Mouse (Mus musculus) gastrocnemius, postnatal 14 days (tissue): ENCODE measurements at regions not wholly inside any gene's neighbourhood (a gene's known extent, or its start where the extent isn't known, plus 50 kb on each side); places are given as distances from the start of the nearest gene placed in this dataset.

Experiments
- DNase-seq: peaks from one replicate; pipeline ENCODE4 v3.0.0; 2021; ENCODE audit warnings: mixed read lengths
- intact Hi-C: fragments of 180-260 bp; cut with DNase I; formaldehyde crosslinking; loops from one replicate; pipeline ENCODE4 v1.15.1; 2025; ENCODE audit warnings: low total_unique reads

GRCm38 (mm10) chr4:72060605-72061352 lies 139.9 kb downstream of the Tle1 start:
- intact Hi-C loops: no loop called here
- no peak for DNase-seq

- DNase-seq: no peak
- intact Hi-C loops: no loop called here
Measured at GRCm38 (mm10) chr4:72049638-72050454, 150.9 kb downstream of the Tle1 start.

- intact Hi-C loops: no loop called here
- DNase-seq: no peak
Measured at GRCm38 (mm10) chr4:72022152-72022551, 178.6 kb downstream of the Tle1 start.

GRCm38 (mm10) chr4:72014221-72014850 lies 186.4 kb downstream of the Tle1 start:
- intact Hi-C loops: no loop called here
- no peak for DNase-seq

- intact Hi-C loops: no loop called here
- DNase-seq: no peak
Measured at GRCm38 (mm10) chr4:72013583-72013982, 187.1 kb downstream of the Tle1 start.

- intact Hi-C loops: no loop called here
- no peak for DNase-seq
Measured at GRCm38 (mm10) chr4:72010316-72010715, 190.4 kb downstream of the Tle1 start.

- intact Hi-C loops: no loop called here
- no peak for DNase-seq
Measured at GRCm38 (mm10) chr4:72005926-72006325, 194.8 kb downstream of the Tle1 start.

- DNase-seq: no peak
Measured at GRCm38 (mm10) chr4:72001221-72001875, 199.4 kb downstream of the Tle1 start.

GRCm38 (mm10) chr4:71968701-71969100 lies 210.9 kb upstream of the Gm11232 start:
- intact Hi-C loops: no loop called here
- DNase-seq: peak; percentile 56

More at GRCm38 (mm10) chr4:72001221-72001875, 199.4 kb downstream of the Tle1 start:
- intact Hi-C loops: no loop called here

GRCm38 (mm10) chr4:71953441-71953840 lies 195.7 kb upstream of the Gm11232 start:
- no peak for DNase-seq
- intact Hi-C loops: no loop called here

- no peak for DNase-seq
- intact Hi-C loops: no loop called here
Measured at GRCm38 (mm10) chr4:71933240-71933986, 175.6 kb upstream of the Gm11232 start.

- intact Hi-C loops: no loop called here
- DNase-seq: no peak
Measured at GRCm38 (mm10) chr4:71932818-71933217, 175.1 kb upstream of the Gm11232 start.

GRCm38 (mm10) chr4:71911551-71911950 lies 153.8 kb upstream of the Gm11232 start:
- intact Hi-C loops: no loop called here
- no peak for DNase-seq

- DNase-seq: no peak
- intact Hi-C loops: no loop called here
Measured at GRCm38 (mm10) chr4:71875651-71876050, 117.9 kb upstream of the Gm11232 start.

- intact Hi-C loops: no loop called here
- no peak for DNase-seq
Measured at GRCm38 (mm10) chr4:71866948-71867347, 109.2 kb upstream of the Gm11232 start.

- no peak for DNase-seq
- intact Hi-C loops: no loop called here
Measured at GRCm38 (mm10) chr4:71841833-71842232, 84.1 kb upstream of the Gm11232 start.

- intact Hi-C loops: no loop called here
Measured at GRCm38 (mm10) chr4:71840774-71841146, 83.0 kb upstream of the Gm11232 start.

GRCm38 (mm10) chr4:71839803-71840773 lies 82.3 kb upstream of the Gm11232 start:
- DNase-seq: no peak
- intact Hi-C loops: no loop called here

More at GRCm38 (mm10) chr4:71840774-71841146, 83.0 kb upstream of the Gm11232 start:
- DNase-seq: no peak
